Mouse (Mus musculus) heart, postnatal 36 days (tissue): ENCODE results near the gene Drap1. TPM values are rescaled to one million over a fixed set of nuclear protein-coding genes. Genes with fewer than 3 reads are reported as not detected.
A peak's percentile ranks its signal among the peaks of the same experiment; 100 is the strongest.

Experiments used
- DNase-seq, 2 experiments: peaks; one replicate each; pipeline ENCODE4 v3.0.0; 2021 to 2022
- intact Hi-C: fragments of 180-260 bp; cut with DNase I; formaldehyde crosslinking; loops from one replicate; pipeline ENCODE4 v1.15.1; 2025
- total RNA-seq, 2 experiments: library from RNA; stranded (reverse); gene quantifications; 2 replicates each; pipeline ENCODE4 v1.2.3; 2021

The Drap1 gene
- total RNA-seq = 100 to 1,000 TPM; 297 to 319 TPM

DNA sequence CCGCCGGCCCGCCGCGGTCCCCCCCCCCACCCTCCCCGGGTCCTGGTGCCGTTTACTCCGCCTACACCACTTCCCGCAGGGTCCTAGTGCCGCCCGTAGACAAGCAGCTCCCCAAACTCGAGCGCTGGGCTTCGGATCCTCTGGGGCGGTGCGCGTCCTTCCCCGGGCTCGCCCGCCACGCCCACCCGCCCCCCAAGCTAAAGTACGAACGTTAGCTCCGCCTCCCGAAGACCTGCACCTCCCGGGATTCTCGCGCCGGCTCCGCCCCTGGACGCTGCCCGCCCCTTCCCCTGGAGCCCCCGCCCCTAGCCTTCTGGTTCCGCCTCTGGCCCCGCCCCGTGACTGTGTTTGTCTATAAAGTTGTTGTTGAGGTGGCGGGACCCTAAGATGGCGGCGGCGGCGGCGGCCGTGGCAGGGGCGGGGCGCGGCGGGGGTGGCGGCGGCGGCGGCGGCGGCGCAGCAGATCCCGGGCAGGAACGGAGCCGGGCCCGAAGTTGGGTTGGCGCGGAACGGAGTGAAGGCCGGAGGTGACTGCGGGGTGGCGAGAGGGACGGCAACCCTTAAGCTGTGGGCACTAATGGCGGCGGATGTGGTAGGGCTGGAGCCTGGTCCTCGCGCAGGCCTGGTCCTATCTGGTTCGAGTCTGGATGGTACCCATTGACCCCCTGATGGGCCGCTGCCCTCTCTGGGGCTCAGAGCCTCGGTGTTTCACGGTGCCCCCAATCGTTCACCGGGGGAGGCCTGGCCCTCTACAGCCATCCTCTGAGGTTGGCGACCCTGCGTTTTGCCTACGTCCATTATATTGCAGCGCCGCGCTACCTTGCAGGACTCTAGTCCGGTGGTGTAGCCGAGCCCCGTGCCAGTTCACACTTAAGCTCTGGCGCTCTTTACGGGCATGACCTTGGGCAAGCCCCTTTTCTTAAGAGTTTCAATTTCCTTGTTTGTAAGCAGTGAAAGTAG is at the start of gene Drap1, which contains the start of gene AI837181:
Gene Drap1, minus strand, starts transcription at position 198 of the 960 bp plus-strand sequence.
Gene AI837181, plus strand, starts transcription at position 363 of the 960 bp plus-strand sequence.
- intact Hi-C loops = loop anchor here (2.0 to 5.0 kb wide), 2 partner anchors 58 to 88 kb away; partner anchors contain the start of genes Banf1, Catsper1 and Eif1ad
- DNase-seq = peak; percentile 93 to 95

- peak; percentile 82 to 84 for DNase-seq
- intact Hi-C loops = no loop called here
Observed at GRCm38 (mm10) chr19:5473720-5474119, 48.9 kb upstream of the Drap1 start, which contains the start of gene Efemp2. TSS of gene Efemp2 (plus strand) at chr19:5473954.

DNA sequence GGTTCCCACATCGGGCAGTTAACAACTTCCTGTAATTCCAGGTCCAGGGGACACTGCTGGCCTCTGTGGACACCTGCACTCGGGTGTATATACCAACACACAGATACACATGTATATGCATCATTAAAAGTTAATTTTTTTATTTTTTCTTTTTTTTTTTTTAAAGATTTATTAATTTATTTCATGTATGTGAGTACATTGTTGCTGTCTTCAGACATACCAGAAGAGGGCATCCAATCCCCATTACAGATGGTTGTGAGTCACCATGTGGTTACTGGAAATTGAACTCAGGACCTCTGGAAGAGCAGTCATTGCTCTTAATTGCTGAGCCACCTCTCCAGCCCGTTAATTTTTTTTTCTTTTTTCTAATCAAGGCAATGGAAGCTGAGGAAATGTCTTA is 48.1 kb upstream of the Drap1 start:
- no peak for DNase-seq
- intact Hi-C loops = no loop called here

DNA sequence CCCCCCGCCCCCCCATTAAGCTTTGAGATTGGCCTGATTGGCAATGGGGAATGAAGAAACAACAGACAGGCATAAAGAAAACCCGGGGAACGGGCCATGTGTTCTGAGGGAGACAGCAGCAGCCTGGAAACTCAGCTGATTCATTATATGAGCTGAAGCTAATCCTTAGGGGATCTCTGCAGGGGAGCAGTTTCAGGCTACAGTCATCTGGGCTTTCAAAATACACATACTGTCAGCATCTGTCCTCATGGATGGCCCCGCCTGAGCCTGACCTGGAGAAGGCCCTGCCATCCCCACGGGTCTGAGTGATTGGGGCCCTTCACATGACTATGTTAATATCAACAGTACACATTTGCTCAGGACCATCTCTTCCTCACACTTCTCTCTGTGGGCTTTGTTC is 47.1 kb upstream of the Drap1 start:
- DNase-seq = no peak
- intact Hi-C loops = no loop called here

DNA sequence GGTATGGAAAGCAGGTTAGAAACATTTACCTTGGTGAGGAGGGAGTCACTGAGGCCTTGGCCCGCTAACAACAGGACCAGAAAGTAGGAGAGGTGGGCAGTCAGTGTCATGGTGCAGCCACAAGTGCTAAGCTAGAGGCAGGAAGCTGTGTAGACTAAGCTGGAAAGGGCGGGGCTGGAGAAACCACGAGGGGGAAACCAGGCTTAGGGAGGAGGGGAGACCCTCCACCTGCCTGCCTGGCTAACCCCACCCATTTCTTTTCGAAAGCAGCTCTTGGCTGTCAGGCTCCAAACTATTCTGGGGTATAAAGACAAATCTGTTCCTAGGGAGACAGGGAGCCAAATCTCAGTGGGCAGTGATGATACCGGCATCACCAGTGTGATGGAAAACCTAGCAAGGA is 43.6 kb upstream of the Drap1 start, which contains the start of gene Ctsw:
Gene Ctsw, minus strand, starts transcription at position 134 of the 400 bp plus-strand sequence.
- intact Hi-C loops = no loop called here

GRCm38 (mm10) chr19:5466916-5467500 is 42.2 kb upstream of the Drap1 start:
- intact Hi-C loops = no loop called here
- DNase-seq = no peak

More for the DNA sequence above, 43.6 kb upstream of the Drap1 start, which contains the start of gene Ctsw:
- no peak for DNase-seq

DNA sequence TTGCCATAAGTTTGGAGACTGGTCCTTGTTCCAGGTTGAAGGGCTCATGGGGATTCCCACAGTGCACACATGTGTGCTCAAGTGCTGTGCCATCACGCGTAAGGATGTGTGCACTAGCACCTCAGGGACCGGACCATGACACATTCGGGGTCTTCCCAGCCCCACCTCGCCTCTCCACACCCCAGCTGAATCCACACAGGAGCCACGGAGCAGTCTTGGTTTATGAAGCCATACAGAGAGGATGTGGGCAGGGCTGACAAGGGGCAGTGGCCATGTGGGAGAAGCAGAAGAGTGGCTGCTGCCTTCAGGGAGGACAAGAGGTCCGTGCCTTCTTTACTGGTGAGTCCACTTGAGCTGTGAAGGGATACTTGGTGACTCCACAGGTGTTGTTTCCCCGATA is 40.3 kb upstream of the Drap1 start:
- intact Hi-C loops = loop anchor here (2.0 kb wide), 1 partner anchor 22 kb away; no protein-coding TSS in a partner anchor

DNA sequence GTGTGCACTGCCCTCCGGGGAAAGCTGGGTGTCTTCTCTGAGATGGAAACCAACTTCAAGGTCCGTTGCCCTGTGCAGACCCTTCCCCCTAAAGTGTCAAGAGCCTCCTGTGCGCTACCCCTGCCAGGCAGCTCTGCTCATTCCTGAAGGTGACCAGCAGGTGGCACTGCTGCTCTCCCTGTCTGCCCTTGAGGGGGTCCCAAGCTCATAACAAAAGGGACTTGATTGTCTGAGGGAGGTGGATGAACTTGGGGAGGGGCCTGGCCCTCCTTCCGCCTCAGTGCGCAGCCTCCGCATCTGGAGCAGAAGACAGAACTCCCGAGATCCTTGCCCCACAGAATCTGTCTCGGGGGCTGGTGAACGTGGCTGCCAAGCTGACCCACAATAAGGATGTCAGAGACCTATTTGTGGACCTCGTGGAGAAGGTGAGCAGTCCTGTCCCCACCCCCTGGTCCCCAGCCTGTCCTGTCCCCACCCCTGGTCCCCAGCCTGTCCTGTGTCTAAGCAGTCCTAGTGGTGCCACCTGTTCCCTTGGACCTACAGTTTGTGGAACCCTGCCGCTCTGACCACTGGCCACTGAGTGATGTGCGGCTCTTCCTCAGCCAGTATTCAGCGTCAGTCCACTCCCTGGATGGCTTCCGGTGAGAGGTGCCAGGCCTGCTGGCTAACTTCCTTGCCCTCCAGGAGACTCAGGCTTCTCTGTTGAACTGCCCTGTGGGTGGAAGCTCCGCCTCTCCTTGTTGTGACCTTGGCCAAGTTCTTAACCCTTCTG is 39.2 kb upstream of the Drap1 start:
- DNase-seq = peak; percentile 64 to 65
- intact Hi-C loops = loop anchor here (2.0 kb wide), 1 partner anchor 23 kb away; no protein-coding TSS in a partner anchor

More for the DNA sequence above, 40.3 kb upstream of the Drap1 start:
- no peak for DNase-seq

GRCm38 (mm10) chr19:5463212-5463611 is 38.4 kb upstream of the Drap1 start:
- intact Hi-C loops = no loop called here
- DNase-seq = no peak

DNA sequence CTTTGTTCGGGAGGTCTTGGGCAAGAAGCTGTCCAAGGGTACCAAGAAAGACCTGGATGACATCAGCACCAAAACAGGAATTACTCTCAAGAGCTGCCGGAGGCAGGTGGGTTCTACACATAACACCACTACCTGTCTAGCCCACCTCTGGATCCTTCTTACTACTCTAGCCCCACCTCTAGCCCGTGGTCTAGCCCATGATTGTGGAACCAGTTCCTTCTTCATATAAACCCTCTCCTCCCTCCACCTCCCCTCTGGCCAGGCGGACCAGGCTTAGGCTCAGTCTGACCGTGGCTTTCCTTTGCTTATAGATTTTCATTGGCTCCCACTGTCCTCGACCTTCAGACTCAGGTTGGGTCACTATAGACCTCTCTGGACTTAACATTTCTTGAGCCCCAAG is 36.6 kb upstream of the Drap1 start:
- DNase-seq = no peak
- intact Hi-C loops = no loop called here

GRCm38 (mm10) chr19:5460465-5460911 is 35.7 kb upstream of the Drap1 start, which contains the start of gene Fibp:
TSS of gene Fibp (plus strand) at chr19:5460615.
- DNase-seq = peak; percentile 87 to 93
- intact Hi-C loops = no loop called here

GRCm38 (mm10) chr19:5459896-5460295 is 35.1 kb upstream of the Drap1 start:
- DNase-seq = no peak
- intact Hi-C loops = no loop called here

DNA sequence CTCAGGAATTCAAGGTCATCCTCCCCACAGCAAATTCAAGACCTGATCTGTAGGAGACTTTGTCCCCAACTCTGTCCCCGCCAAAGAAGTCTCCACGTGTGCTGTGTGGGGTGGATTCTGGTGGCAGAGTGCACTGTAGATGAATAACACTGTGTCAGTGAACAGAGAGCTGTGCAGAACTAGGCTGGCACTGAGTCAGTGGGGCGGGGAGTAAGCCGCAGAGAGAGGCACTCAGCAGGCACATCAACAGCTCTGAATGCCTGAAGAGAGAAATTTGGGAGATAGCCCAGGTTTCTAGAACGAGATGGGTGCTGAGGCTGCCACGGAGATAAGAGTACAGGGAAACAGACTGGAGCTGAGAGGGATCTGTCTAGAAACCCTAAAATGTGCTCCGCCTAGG is 34.2 kb upstream of the Drap1 start:
- DNase-seq = no peak

GRCm38 (mm10) chr19:5457746-5458442 is 33.1 kb upstream of the Drap1 start, which contains the start of gene Ccdc85b:
TSS of gene Ccdc85b (minus strand) at chr19:5457894.
- DNase-seq = no peak
- intact Hi-C loops = no loop called here

More for the DNA sequence above, 34.2 kb upstream of the Drap1 start:
- intact Hi-C loops = no loop called here

- intact Hi-C loops = no loop called here
- DNase-seq = peak; percentile 94 to 95
Observed at GRCm38 (mm10) chr19:5456922-5457745, 32.4 kb upstream of the Drap1 start.

DNA sequence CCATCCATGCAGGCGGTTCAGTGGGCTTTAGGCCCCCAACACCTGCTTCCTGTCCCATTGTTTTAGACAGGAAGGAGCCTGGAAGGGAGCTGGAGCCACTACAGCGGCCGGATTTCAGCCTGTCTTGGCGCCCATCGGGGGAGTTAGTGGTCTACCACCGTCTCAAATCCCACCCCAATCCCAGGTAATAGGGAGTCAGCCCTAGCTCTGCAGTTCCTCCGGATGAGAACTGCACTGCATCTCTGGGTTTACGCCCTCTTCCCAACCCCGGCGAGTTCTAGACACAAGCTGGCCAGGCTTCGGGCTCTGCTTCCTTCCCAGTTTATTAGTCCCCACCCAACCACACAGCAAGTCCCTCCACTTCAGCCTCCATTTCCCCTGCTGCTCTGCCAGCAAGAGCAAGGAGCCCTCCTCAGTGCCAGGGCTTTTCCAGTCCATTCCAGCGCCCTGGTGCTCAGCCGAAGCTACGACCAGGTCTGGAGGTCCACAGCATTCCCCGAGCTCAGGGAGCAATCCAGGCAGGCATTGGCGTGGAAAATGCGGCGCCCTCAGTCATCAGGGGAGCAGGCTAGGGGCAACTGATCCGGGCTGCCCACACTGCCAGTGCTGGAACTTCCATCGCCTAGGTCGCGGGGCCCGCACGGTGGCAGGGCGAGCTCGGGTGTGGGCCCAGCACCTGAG is 31.6 kb upstream of the Drap1 start:
- intact Hi-C loops = no loop called here
- DNase-seq = peak; percentile 55 to 70

GRCm38 (mm10) chr19:5455568-5455967 is 30.8 kb upstream of the Drap1 start:
- DNase-seq = no peak
- intact Hi-C loops = loop anchor here (1.0 kb wide), 1 partner anchor 22 kb away; no protein-coding TSS in a partner anchor

GRCm38 (mm10) chr19:5455037-5455436 is 30.3 kb upstream of the Drap1 start:
- intact Hi-C loops = loop anchor here (1.0 kb wide), 1 partner anchor 22 kb away; no protein-coding TSS in a partner anchor

More at GRCm38 (mm10) chr19:5455037-5455436, 30.3 kb upstream of the Drap1 start:
- DNase-seq = no peak
